Mouse (Mus musculus) retina, postnatal 1 day (tissue): ENCODE results near the gene Mobp.

Experiments
- DNase-seq: peaks from one replicate; pipeline ENCODE4 v3.0.0-alpha.2; 2012

The Mobp gene

GRCm38 (mm10) chr9:120219411-120219810 is 69.9 kb downstream of the Mobp start:
- DNase-seq = no peak
